Mouse (Mus musculus): Measurements from ENCODE around the gene Ptpn9.
"Not testable (repeated sequence)": the region's sequence is repeated elsewhere in the genome, so short reads cannot be mapped to it uniquely, and the experiment has no call there.

The Ptpn9 gene

GRCm38 (mm10) chr9:56994286-56995197 lies at the start of gene Ptpn9:
TSS of gene Ptpn9 (plus strand) at chr9:56994923.
- DNase-seq: peak; percentile 93

DNA sequence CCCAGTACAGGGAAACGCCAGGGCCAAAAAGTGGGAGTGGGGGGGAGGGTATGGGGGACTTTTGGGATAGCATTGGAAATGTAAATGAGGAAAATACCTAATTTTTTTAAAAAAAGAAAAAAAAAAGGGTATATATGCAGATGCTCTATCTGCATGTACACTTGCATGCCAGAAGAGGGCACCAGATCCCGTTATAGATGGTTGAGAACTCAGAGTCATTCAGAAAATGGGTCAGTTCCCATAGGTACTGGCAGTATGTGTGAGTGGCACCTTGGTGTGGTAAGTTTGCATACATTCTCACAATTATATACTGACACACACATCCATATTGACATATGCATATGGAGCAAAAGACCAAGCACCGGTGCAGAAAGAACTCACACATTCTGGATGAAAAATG lies 47.2 kb upstream of the Ptpn9 start:
- DNase-seq: peak; percentile 63

DNA sequence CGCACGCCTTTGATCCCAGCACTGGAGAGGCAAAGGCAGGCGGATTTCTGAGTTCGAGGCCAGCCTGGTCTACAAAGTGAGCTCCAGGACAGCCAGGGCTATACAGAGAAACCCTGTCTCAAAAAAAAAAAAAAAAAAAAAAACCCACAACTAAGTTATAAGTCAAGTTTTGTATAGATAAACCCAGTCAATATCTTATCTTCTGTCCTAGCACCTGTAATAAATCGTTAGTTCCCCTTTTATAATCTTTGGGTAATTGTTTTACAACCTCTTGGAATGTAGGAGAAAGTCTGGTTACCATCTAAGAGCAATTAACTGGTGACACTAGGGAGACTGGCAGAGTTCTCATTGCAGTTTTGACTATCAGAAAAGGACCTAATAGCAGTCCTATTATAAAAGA lies 46.0 kb upstream of the Ptpn9 start:
- DNase-seq: not testable (repeated sequence)

DNA sequence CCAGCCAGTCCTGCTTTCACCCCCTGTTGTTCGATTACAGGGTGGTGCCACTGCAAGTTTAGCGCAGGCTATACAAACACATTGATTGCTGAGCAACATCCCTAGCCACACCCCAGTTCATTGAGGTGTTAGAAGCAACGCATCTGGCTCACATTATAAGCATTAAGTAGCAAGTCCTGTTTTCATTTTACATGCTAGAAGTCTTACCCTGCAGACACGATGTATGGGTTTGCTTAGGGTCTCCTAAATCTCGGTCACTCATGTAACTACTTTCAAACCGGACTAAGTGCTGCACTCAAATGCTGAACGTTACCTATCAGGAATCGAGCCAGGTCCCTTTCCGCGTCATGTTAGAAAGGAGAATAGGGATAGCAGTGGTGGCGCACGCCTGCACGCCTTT lies 45.0 kb upstream of the Ptpn9 start:
- DNase-seq: no peak

- DNase-seq: peak; percentile 98
Measured at GRCm38 (mm10) chr9:56950414-56951400, 44.0 kb upstream of the Ptpn9 start, which contains the start of gene Snupn. TSS of gene Snupn (plus strand) at chr9:56950878.

DNA sequence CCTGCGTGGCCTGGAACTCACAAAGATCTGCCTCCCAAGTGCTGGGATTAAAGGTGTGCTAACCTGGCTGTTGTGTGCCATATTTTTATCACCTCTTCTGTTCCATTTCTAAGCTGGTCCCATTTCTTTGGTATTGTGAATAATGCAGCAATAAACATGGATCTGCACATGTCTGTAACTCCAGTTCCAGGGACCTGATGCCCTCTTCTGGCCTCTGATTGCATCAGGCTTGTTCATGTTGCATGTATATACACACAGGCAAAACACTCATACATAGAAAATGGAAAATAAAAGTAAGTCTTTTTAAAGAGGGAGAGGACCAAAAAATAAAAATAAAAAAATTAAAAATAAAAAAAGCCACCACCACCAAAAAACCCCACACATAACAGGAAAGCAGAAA lies 41.2 kb upstream of the Ptpn9 start:
- no peak for DNase-seq

- no peak for DNase-seq
Measured at GRCm38 (mm10) chr9:56956966-56957675, 37.6 kb upstream of the Ptpn9 start.

DNA sequence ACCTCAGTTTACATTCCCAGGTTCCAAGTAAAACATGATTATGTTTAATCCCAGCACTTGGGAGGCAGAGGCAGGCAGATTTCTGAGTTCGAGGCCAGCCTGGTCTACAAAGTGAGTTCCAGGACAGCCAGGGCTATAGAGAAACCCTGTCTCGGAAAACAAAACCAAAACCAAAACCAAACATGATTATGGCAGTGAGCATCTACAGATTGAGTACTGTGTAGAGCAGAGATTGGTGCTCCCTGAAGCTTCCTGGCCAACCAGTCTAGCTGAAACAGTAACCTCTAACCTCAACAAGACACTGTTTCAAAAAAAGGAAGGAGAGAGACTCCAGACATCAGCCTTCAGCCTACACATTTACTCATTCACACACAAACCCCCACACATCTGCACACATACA lies 36.0 kb upstream of the Ptpn9 start:
- DNase-seq: no peak

GRCm38 (mm10) chr9:56961591-56961990 lies 33.1 kb upstream of the Ptpn9 start:
- DNase-seq: no peak

- no peak for DNase-seq
Measured at GRCm38 (mm10) chr9:56970158-56970557, 24.6 kb upstream of the Ptpn9 start.

DNA sequence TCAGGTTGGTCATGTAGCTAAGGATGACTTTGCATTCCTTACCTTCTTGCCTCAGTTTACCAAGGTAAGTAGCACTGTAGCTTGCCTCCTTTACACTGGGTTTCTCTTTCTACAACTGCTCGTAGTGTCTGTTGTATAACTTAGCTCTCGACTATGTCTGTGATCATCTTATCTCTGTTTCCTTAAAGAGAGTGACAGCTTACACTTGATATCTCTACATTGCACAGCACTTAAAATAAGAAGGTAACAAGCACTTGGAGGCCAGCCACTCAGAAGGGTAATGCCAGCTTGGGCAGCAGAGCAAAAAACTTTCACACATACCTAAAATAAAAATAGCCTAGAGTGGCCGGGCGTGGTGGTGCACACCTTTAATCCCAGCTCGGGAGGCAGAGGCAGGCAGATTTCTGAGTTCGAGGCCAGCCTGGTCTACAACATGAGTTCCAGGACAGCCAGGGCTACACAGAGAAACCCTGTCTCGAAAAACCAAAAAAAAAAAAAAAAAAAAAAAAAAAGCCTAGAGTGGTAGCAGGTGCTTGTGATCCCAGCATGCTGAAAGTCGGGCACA lies 20.7 kb upstream of the Ptpn9 start:
- no peak for DNase-seq

DNA sequence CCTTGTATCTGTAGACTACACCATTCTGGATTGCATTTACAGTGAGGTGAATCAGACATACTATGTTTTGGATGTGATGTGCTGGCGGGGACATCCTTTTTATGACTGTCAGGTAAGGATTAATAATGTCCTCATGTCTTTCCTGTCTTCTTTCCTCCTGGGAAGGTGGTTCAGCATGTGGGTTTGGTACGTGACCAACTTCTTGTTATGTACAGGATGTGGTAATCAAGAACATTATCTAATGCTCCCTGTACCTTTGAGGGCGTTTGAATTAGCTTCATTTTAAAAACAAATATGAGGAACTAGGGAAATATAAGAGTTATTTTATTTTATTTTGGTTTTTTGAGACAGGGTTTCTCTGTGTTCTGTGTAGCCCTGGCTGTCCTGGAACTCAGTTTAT lies 19.5 kb upstream of the Ptpn9 start:
- DNase-seq: no peak

GRCm38 (mm10) chr9:56980186-56980585 lies 14.5 kb upstream of the Ptpn9 start:
- DNase-seq: no peak

- DNase-seq: no peak
Measured at GRCm38 (mm10) chr9:56981502-56981901, 13.2 kb upstream of the Ptpn9 start.

DNA sequence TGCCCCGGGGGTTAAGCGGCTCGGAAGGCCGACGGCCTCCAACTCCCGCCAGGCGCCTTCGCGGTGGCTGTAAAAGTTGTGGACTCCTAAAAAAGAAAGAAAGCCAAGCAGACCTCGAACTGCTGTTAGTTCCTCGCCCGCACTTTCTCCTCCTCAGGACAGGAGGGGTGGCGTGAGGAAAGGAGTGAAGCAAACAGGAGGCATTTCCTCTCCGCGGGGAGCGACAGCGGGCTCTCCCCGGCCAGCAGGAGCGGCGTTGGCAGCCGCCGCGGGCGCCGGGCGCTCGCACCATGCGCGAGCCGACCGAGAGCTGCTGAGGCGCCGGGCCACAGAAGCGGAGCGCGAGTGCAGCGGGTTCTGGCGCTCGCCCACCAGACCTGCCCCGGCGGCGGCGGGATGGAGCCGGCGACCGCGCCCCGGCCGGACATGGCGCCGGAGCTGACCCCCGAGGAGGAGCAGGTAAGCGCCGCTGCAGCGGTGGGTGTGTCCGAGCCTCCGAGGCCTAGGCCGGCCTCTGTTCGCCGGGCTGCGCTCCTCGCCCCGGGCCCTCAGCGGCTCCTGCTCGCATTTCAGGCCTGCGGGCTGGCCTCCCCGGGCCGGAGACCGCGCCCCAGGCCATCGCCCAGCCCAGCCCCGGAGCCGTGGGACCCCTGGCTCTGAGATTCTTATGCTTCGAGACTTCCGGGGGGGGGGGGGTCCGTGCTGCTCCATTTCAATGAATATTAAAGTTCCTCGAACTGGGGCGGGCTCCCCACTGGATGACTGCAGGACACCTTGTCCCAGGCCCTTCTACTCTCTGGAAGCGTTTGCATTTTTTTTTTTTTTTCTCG lies 690 bp downstream of the Ptpn9 start:
- peak; percentile 60 for DNase-seq

DNA sequence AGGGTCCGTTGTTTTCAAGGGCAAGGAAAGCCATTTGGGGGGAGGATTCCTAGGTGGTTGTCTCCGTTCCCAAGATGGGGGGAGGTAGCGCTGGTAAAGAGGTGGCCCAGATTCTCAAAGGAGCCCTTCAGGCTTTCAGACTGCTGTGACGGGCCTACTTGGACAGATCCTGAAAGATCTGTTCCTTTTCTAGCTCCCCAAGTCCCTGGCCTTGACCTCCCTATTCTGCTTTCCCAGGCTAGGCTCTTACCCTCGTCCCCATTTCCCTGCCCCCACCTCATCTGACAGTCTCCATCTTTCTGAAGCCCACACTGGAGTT lies 1.3 kb downstream of the Ptpn9 start:
- DNase-seq: peak; percentile 18

DNA sequence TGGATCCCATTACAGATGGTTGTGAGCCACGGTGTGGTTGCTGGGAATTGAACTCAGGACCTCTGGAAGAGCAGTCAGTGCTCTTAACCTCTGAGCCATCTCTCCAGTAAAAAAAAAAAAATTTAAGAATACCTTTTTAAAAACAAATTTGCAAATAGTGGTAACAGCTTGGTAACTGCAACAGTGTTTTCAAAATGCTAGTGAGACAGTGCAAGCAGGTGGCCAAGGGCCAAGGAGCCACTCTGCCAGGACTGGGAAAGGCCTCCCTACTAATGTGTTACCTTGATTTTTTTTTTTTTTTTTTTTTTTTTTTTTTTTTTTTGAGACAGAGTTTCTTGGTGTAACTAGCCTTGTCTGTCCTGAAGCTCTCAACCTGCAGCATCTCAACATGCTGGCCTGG lies 2.5 kb downstream of the Ptpn9 start:
- DNase-seq: not testable (repeated sequence)

- DNase-seq: no peak
Measured at GRCm38 (mm10) chr9:57003011-57003410, 8.3 kb downstream of the Ptpn9 start.

DNA sequence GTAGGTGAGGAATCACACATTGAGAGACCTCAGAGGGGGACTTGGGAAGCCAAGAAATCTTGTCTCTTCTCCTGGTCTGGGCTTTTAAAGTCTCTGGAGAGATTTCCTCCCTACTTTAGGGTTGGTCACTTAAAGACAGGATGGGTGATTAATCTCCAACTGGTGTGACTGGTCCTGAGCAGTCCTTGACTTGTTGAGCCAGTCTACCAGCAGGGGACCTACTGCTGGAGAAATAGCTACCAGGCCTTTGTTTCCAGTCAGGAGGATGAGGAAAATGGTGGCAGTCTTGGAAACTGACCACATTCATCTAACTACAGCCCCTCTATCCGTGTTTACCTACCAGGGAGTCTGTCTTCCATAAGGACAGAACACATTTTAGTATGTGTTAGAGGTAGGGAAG lies 17.7 kb downstream of the Ptpn9 start:
- DNase-seq: no peak

- DNase-seq: no peak
Measured at GRCm38 (mm10) chr9:57012895-57013294, 18.2 kb downstream of the Ptpn9 start.

DNA sequence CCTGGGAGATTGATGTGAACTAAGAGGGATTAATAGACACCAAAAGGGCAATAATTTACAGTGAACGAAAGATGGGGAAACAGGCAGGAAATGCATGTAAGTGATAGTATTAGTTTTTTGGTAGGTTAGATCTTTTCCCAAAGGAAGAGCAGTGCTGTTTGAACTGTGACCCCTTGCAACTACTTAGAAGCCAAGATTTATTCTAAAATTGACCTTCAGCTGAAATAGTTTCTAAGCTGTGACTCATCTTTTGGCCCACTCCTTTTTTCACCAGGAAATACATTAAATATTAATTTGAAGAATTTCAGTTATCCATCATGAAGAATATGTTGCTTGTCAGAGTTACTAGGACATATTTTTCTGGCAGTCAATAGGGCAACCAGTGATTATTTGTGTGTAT lies 19.0 kb downstream of the Ptpn9 start:
- no peak for DNase-seq

DNA sequence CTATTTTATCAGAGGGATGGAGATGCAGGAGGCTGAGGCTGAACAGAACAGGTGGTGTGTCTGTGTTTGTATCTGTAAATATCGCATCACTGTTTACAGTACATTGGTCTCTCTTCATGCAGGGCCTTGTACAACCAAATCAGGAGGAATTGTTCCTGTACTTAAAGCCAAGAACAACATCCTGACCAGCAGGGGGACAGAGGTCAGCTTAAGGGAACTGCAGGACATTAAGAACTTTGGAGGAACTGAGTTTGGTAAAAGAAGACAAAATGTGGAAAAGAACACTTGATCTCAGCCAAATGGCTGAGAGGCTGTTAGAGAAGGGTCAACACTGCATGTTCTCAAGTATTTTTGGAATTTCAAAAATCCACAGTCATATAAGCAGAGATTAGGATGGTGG lies 20.0 kb downstream of the Ptpn9 start:
- DNase-seq: peak; percentile 16
